Mouse (Mus musculus) midbrain, postnatal 0 days (tissue): ENCODE measurements around the gene Hoxa5. TPM values are rescaled to one million over a fixed set of nuclear protein-coding genes. Genes with fewer than 3 reads are reported as not detected.

ENCODE experiments used
- ATAC-seq: fragments of 200-750 bp; cut with Nextera tagmentation; 2 replicates; pipeline ENCODE4 v1.8.0; 2017; ENCODE audit warnings: moderate number of reproducible peaks, mild to moderate bottlenecking, moderate TSS enrichment, moderate library complexity; ENCODE audit not compliant: low FRiP score
- DNase-seq: peaks from one replicate; pipeline ENCODE4 v3.0.0-alpha.2; 2015; ENCODE audit warnings: low spot score
- H3K27ac ChIP-seq: fragments of 300-500 bp; sonication (generic); 2 replicates; pipeline ENCODE4 v1.5.1; 2014; ENCODE audit warnings: low read depth, mild to moderate bottlenecking, low read length, mixed read lengths
- H3K27me3 ChIP-seq: fragments of 300-500 bp; sonication (generic); 2 replicates; pipeline ENCODE4 v1.6.1; 2014; ENCODE audit warnings: low read length, control low read depth, mixed read lengths; ENCODE audit not compliant: insufficient read depth
- H3K36me3 ChIP-seq: fragments of 300-500 bp; sonication (generic); 2 replicates; pipeline ENCODE4 v1.6.1; 2014; ENCODE audit warnings: low read length, control low read depth, mixed read lengths; ENCODE audit not compliant: insufficient read depth
- H3K4me1 ChIP-seq: fragments of 300-500 bp; sonication (generic); 2 replicates; pipeline ENCODE4 v1.6.1; 2014; ENCODE audit warnings: mild to moderate bottlenecking, control low read depth, antibody characterized with exemption, low read length, mixed read lengths; ENCODE audit not compliant: insufficient read depth
- H3K4me2 ChIP-seq: fragments of 300-500 bp; sonication (generic); 2 replicates; pipeline ENCODE4 v1.6.1; 2014; ENCODE audit warnings: low read depth, mild to moderate bottlenecking, low read length, mixed read lengths; ENCODE audit not compliant: poor library complexity, severe bottlenecking
- H3K4me3 ChIP-seq: fragments of 300-500 bp; sonication (generic); 2 replicates; pipeline ENCODE4 v1.5.1; 2014; ENCODE audit warnings: low read depth, mild to moderate bottlenecking, low read length, moderate library complexity
- H3K9ac ChIP-seq: fragments of 300-500 bp; sonication (generic); replicated peaks from 2 replicates; pipeline ENCODE4 v1.6.1; 2014; ENCODE audit warnings: mild to moderate bottlenecking, low read length, moderate library complexity, mixed read lengths; ENCODE audit not compliant: poor library complexity, severe bottlenecking
- H3K9me3 ChIP-seq: fragments of 300-500 bp; sonication (generic); 2 replicates; pipeline ENCODE4 v1.6.1; 2016; ENCODE audit warnings: low read length, control low read depth
- CTCF ChIP-seq: IDR thresholded peaks from 2 replicates; pipeline ENCODE4 v1.5.1; 2016; ENCODE audit warnings: antibody characterized with exemption, mild to moderate bottlenecking
- WGBS: fragments of 180-500 bp; shearing (Covaris S2); extraction: QIAGEN DNeasy Blood & Tissue Kit; methylation state at CpG from one replicate; pipeline ENCODE4 v1.1.7; 2014; 5-methylcytosine and 5-hydroxymethylcytosine counted together
- polyA plus RNA-seq: library from polyadenylated mRNA; unstranded; fragments of >200 nt; fragmentation: Nextera tagmentation; extraction: Ambion mirVana; gene quantifications from 2 replicates; pipeline ENCODE4 v1.2.1, GENCODE M21; 2015
- total RNA-seq: library from RNA; depleted of rRNA; stranded (reverse); fragments of >200 nt; gene quantifications from 2 replicates; pipeline ENCODE4 v1.2.3, GENCODE M21; 2014

The Hoxa5 gene
- total and polyA plus RNA-seq, 2 experiments from 2014 or later = 10.4 TPM; not detected in 1

DNA sequence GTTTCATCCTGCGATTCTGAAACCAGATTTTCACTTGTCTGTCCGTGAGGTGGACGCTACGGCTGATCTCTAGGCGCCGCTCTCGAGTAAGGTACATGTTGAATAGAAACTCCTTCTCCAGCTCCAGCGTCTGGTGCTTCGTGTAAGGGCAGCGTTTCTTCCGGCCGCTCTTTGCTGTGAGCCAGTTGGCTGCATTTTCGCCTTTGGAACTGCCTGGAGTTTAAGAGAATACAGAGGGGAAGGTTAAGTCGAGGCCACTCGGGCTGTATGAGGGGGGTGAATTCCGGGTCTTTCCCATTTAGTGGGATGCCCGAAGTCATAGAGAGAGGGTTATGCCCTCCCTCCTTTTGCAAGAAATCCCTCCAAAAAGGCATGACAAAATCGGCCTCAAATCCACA, 28.2 kb upstream of the Hoxa5 start:
- ATAC-seq = no peak
- 2% methylated on average over 18 of the region's 18 CpGs for WGBS
- H3K9me3 ChIP-seq = no peaks in the 10 kb centered on the region
- no peak for TF ChIP-seq CTCF
- H3K4me1 ChIP-seq = no peaks in the 10 kb centered on the region
- no peak overlapping the region for H3K4me2 ChIP-seq
- H3K36me3 ChIP-seq = no peaks in the 10 kb centered on the region
- H3K27me3 ChIP-seq = peaks cover 93% of the 10 kb centered on the region
- no peak overlapping the region for H3K4me3 ChIP-seq
- no peak for DNase-seq
- no peak overlapping the region for H3K9ac ChIP-seq
- no peak overlapping the region for H3K27ac ChIP-seq

DNA sequence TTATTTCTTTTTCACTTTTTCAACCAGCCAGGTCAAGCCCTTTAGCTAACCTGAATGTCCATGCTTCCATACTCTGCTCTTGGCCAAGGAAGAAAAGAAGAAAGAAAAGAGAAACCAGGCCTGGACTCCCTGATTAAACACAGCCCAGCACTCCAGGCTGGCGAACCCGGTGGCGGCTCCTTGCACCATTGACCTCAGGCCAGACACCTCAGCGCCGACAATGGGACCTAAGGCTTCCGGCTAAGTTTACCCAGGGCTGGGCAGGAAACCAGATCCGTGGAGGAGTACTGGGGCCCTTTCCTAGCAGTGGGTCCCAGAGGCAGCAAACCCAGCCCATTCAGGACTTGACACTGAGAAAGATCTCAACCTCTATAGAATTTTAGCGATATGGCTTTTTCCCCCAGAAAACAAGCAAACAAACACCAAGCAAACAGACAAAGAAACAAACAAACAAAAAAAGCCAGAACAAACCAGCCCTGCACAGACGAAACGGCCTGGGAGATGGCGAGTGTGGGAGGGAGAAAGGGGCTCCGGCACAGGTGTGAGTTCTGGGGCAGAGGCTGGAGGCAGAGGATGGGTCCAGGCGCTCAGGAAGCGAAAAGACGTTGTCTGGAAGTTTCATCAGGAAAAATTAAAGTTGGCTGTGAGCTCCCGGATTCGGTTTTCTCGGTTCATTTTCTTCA, 27.6 kb upstream of the Hoxa5 start:
- ATAC-seq = no peak
- 2% methylated on average over 18 of the region's 18 CpGs for WGBS
- H3K9ac ChIP-seq = no peak overlapping the region
- no peaks in the 10 kb centered on the region for H3K4me1 ChIP-seq
- H3K4me3 ChIP-seq = no peak overlapping the region
- peaks cover 93% of the 10 kb centered on the region for H3K27me3 ChIP-seq
- no peaks in the 10 kb centered on the region for H3K9me3 ChIP-seq
- H3K4me2 ChIP-seq = no peak overlapping the region
- no peaks in the 10 kb centered on the region for H3K36me3 ChIP-seq
- DNase-seq = no peak
- no peak for TF ChIP-seq CTCF
- H3K27ac ChIP-seq = no peak overlapping the region

DNA sequence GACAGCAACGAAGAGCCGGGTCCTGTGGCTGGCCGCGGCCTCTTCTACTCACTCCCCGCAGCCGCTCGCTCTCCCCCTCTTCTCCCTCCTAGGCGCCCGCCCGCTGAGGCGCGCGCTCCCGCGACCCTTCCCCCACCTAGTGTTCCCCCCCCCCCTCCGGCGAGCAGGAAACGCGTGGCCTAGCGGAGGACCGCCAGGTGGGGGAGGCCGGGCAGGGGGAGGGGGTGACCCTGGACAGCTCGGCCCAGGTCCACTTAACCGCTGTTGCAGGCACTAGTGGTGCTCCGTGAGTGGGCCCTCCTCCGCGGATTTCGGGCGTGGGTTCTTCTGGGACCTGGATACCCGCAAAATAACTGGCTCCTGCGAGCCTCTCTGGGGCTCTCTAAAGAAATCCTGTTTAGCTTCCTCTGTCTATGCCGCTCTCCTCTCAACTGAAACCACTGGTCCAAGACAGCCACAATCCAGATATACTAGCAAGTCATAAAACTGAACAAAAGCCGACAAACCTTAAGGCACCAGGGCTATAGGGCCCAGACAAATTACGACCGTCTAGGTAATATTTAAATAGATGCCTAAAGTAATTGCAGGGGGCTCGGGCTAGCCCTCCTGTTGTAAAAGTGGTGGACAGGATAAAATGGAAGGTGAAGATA, 26.3 kb upstream of the Hoxa5 start, which contains the start of gene Hoxa9:
Gene Hoxa9 (minus strand): TSS at position 574 of the 650 bp plus-strand sequence.
- no peak for TF ChIP-seq CTCF
- ATAC-seq (no peak), DNase-seq (no peak)
- Histone ChIP-seq H3K27ac (no peak within 1 kb of the TSS), H3K4me1 (no peaks in the 10 kb centered on the region), H3K4me2 (no peak within 1 kb of the TSS), H3K36me3 (no peaks in the 10 kb centered on the region), H3K9ac (no peak within 1 kb of the TSS), H3K27me3 (peaks cover 90% of the 10 kb centered on the region), H3K4me3 (no peak within 1 kb of the TSS), H3K9me3 (no peaks in the 10 kb centered on the region)
- under 1% methylated on average over 24 of the region's 36 CpGs for WGBS

DNA sequence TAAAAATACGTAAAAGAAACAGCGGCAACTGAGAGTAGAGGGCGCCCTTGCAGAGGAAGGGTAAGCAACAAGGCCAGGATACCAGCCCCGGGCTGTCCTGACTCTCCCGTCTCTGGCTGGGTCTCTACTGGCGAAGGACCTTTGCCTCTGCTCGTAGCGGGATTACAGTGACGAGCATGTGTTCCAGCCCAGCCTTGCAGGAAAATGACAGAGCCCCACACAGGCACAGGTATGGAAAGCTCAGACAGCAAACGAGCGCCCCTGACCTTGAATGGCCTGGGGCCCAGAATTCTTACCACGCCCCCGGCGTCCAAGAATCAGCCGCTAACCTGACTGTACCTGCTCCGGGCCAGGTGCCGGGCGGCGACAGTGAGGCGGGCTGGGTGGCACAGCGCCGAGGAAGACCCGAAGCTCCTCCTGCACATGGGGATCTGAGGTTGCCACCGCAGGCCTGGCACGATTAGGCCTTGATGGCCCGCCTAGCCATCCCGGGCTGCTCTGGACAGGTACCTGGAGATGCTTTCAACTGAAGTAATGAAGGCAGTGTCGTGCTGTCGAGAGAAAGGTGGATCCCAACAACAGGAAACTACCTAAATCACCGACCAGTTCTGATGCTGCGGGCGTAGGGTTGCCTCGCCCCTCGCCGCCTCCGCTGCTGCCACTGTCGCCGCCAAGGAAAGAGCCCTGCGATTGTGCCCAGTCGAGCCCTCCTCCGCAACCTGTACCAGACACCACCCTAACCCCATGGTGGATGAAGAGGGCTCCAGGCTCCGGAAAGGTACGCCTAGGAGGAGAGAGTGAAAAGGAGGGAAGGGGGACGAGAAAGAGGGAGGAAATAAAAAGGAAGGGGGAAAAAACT, 25.4 kb upstream of the Hoxa5 start:
- peaks cover 90% of the 10 kb centered on the region for H3K27me3 ChIP-seq
- H3K4me2 ChIP-seq = no peak overlapping the region
- no peak for TF ChIP-seq CTCF
- ATAC-seq = no peak
- H3K4me1 ChIP-seq = no peaks in the 10 kb centered on the region
- no peaks in the 10 kb centered on the region for H3K36me3 ChIP-seq
- no peak overlapping the region for H3K4me3 ChIP-seq
- no peaks in the 10 kb centered on the region for H3K9me3 ChIP-seq
- WGBS = 3% methylated on average over 43 of the region's 44 CpGs
- no peak overlapping the region for H3K9ac ChIP-seq
- no peak for DNase-seq
- H3K27ac ChIP-seq = no peak overlapping the region

DNA sequence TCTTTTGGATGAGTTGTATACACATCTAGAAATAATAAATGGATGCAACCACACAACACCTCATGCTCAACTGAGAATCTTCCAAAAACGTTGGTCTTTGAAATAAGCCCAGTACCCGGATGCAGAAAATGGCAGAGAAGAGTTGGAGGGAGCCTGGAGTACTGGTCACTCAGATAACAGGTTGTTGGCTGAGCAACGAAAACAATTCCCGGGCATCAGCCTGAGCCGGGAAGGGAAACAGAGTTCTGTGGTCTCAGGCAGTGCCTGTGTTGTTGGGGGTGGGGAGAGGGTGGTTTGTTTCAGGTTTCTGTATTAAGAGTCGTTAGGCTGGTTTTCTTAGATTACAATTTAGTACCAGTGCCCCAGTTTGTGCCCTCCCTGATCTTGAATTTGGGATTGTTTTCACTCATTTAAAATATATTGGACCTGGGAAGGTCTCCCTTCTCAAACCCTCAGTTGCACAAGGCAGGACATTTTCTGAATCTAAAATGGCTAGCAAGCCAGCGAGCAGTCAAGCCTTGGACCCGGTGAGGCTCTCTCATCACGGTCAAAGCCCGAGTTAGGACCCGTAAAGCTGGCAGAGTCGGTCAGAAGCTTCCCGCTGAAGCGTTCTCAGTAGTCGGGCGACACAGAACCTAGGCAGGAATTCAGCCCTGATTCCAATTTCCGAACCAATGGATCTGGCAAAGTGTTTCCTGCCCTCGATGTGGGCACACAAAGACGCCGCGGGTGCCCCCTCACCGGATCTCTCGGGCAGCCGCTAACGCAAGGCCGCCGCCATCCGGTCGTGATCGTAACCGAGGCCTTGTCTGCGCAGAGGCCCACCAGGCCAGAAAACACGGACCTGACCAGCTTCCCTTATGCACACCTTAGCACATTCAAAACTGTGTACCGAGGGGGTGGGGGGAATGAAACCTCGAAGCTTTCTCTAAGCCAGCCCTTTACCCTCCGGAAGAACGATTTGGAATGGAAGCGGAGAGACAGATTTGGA, 24.4 kb upstream of the Hoxa5 start:
- H3K9me3 ChIP-seq = no peaks in the 10 kb centered on the region
- no peaks in the 10 kb centered on the region for H3K36me3 ChIP-seq
- ATAC-seq = no peak
- 2% methylated on average over 38 of the region's 38 CpGs for WGBS
- H3K9ac ChIP-seq = no peak overlapping the region
- no peak for DNase-seq
- H3K27ac ChIP-seq = no peak overlapping the region
- H3K4me1 ChIP-seq = no peaks in the 10 kb centered on the region
- no peak overlapping the region for H3K4me2 ChIP-seq
- H3K27me3 ChIP-seq = peaks cover 90% of the 10 kb centered on the region
- TF ChIP-seq CTCF = no peak
- no peak overlapping the region for H3K4me3 ChIP-seq
